Mouse (Mus musculus) heart, postnatal 0 days (tissue): ENCODE measurements around the gene Abca14. TPM values are rescaled to one million over a fixed set of nuclear protein-coding genes. Genes with fewer than 3 reads are reported as not detected.
A peak's percentile ranks its signal among the peaks of the same experiment; 100 is the strongest.

Experiments
- ATAC-seq: fragments of 200-750 bp; cut with Nextera tagmentation; 2 replicates; pipeline ENCODE4 v1.8.0; 2017; ENCODE audit warnings: low read depth, moderate number of reproducible peaks, moderate library complexity; ENCODE audit not compliant: insufficient read depth
- DNase-seq: peaks from one replicate; pipeline ENCODE4 v3.0.0-alpha.2; 2016; ENCODE audit warnings: low spot score
- H3K27ac ChIP-seq: fragments of 300-500 bp; sonication (generic); 2 replicates; pipeline ENCODE4 v1.5.1; 2014; ENCODE audit warnings: low read depth, mild to moderate bottlenecking
- H3K27me3 ChIP-seq: fragments of 300-500 bp; sonication (generic); 2 replicates; pipeline ENCODE4 v1.6.1; 2014; ENCODE audit warnings: low read length, mixed read lengths; ENCODE audit not compliant: control insufficient read depth, insufficient read depth
- H3K36me3 ChIP-seq: fragments of 300-500 bp; sonication (generic); replicated peaks from 2 replicates; pipeline ENCODE4 v1.6.1; 2014; ENCODE audit warnings: low read length, mixed read lengths; ENCODE audit not compliant: control insufficient read depth, insufficient read depth
- H3K4me1 ChIP-seq: fragments of 300-500 bp; sonication (generic); 2 replicates; pipeline ENCODE4 v1.6.1; 2014; ENCODE audit warnings: antibody characterized with exemption; ENCODE audit not compliant: control insufficient read depth, insufficient read depth
- H3K4me2 ChIP-seq: fragments of 300-500 bp; sonication (generic); 2 replicates; pipeline ENCODE4 v1.6.1; 2014; ENCODE audit warnings: low read depth, mild to moderate bottlenecking, low read length, moderate library complexity
- H3K4me3 ChIP-seq: fragments of 300-500 bp; sonication (generic); 2 replicates; pipeline ENCODE4 v1.5.1; 2014; ENCODE audit warnings: low read depth, low read length
- H3K9ac ChIP-seq: fragments of 300-500 bp; sonication (generic); replicated peaks from 2 replicates; pipeline ENCODE4 v1.6.1; 2014; ENCODE audit warnings: low read depth, low read length, mixed read lengths
- H3K9me3 ChIP-seq: fragments of 300-500 bp; sonication (generic); replicated peaks from 2 replicates; pipeline ENCODE4 v1.6.1; 2016; ENCODE audit warnings: low read length; ENCODE audit not compliant: control insufficient read depth
- CTCF ChIP-seq: IDR thresholded peaks from 2 replicates; pipeline ENCODE4 v1.5.1; 2016; ENCODE audit warnings: antibody characterized with exemption, control low read depth, low read depth
- EP300 ChIP-seq: IDR thresholded peaks from 2 replicates; pipeline ENCODE4 v1.6.1; 2016; ENCODE audit warnings: antibody characterized with exemption, low read depth
- WGBS: fragments of 180-500 bp; shearing (Covaris S2); extraction: QIAGEN DNeasy Blood & Tissue Kit; methylation state at CpG from one replicate; pipeline ENCODE4 v1.1.7; 2014; 5-methylcytosine and 5-hydroxymethylcytosine counted together
- polyA plus RNA-seq: library from polyadenylated mRNA; unstranded; fragments of >200 nt; fragmentation: Nextera tagmentation; extraction: Ambion mirVana; gene quantifications from 2 replicates; pipeline ENCODE4 v1.2.1, GENCODE M21; 2015
- total RNA-seq: library from RNA; depleted of rRNA; stranded (reverse); fragments of >200 nt; gene quantifications from 2 replicates; pipeline ENCODE4 v1.2.3, GENCODE M21; 2014; ENCODE audit warnings: low replicate concordance

Abca14 gene
- total and polyA plus RNA-seq, 2 experiments from 2014 or later, result not detected

GRCm38 (mm10) chr7:120190150-120190665 lies 13.6 kb upstream of the Abca14 start:
- H3K27me3 ChIP-seq, result no peaks in the 10 kb centered on the region
- H3K4me3 ChIP-seq, result no peak overlapping the region
- H3K4me2 ChIP-seq, result no peak overlapping the region
- DNase-seq (peak; percentile 23), ATAC-seq (peak; percentile 67)
- no peak overlapping the region for H3K27ac ChIP-seq
- no peaks in the 10 kb centered on the region; the same call in 1 of the 2 replicates for H3K4me1 ChIP-seq
- WGBS, result 14% methylated on average over 8 of the region's 8 CpGs
- no peaks in the 10 kb centered on the region for H3K9me3 ChIP-seq
- H3K9ac ChIP-seq, result no peak overlapping the region
- no peak for TF ChIP-seq CTCF
- H3K36me3 ChIP-seq, result no peaks in the 10 kb centered on the region

GRCm38 (mm10) chr7:120192207-120192606 lies 11.6 kb upstream of the Abca14 start:
- Histone ChIP-seq H3K9ac (no peak overlapping the region), H3K4me1 (no peaks in the 10 kb centered on the region; the same call in 1 of the 2 replicates), H3K9me3 (no peaks in the 10 kb centered on the region), H3K4me2 (no peak overlapping the region), H3K27ac (no peak overlapping the region), H3K27me3 (no peaks in the 10 kb centered on the region), H3K4me3 (no peak overlapping the region), H3K36me3 (no peaks in the 10 kb centered on the region)
- 43% methylated on average over 3 of the region's 3 CpGs for WGBS
- no peak for ATAC-seq
- TF ChIP-seq CTCF (no peak), EP300 (no peak)
- no peak for DNase-seq

- H3K4me1 ChIP-seq, result no peaks in the 10 kb centered on the region; the same call in 1 of the 2 replicates
- H3K4me2 ChIP-seq, result no peak overlapping the region
- ATAC-seq (no peak), DNase-seq (no peak)
- 74% methylated on average over 6 of the region's 6 CpGs for WGBS
- H3K27ac ChIP-seq, result no peak overlapping the region
- H3K36me3 ChIP-seq, result no peaks in the 10 kb centered on the region
- H3K4me3 ChIP-seq, result no peak overlapping the region
- H3K27me3 ChIP-seq, result no peaks in the 10 kb centered on the region
- no peaks in the 10 kb centered on the region for H3K9me3 ChIP-seq
- no peak overlapping the region for H3K9ac ChIP-seq
- no peak for TF ChIP-seq CTCF
- no peak for TF ChIP-seq EP300
These were observed 10.9 kb upstream of the Abca14 start for GRCm38 (mm10) chr7:120192816-120193215.

GRCm38 (mm10) chr7:120195207-120195606 lies 8.6 kb upstream of the Abca14 start:
- Histone ChIP-seq H3K4me2 (no peak overlapping the region), H3K4me3 (no peak overlapping the region), H3K9ac (no peak overlapping the region), H3K36me3 (no peaks in the 10 kb centered on the region), H3K27ac (no peak overlapping the region), H3K9me3 (no peaks in the 10 kb centered on the region), H3K27me3 (peaks cover 3% of the 10 kb centered on the region; the same call in 1 of the 2 replicates), H3K4me1 (no peaks in the 10 kb centered on the region; the same call in 1 of the 2 replicates)
- no peak for TF ChIP-seq EP300
- no peak for TF ChIP-seq CTCF
- 78% methylated on average over 4 of the region's 4 CpGs for WGBS
- ATAC-seq (no peak), DNase-seq (no peak)

- H3K27ac ChIP-seq, result no peak overlapping the region
- H3K9me3 ChIP-seq, result no peaks in the 10 kb centered on the region
- H3K4me1 ChIP-seq, result peaks cover 10% of the 10 kb centered on the region
- no peak overlapping the region for H3K9ac ChIP-seq
- peak overlapping the region; percentile 23 for H3K4me3 ChIP-seq
- H3K4me2 ChIP-seq, result peak overlapping the region; percentile 40
- no peaks in the 10 kb centered on the region for H3K36me3 ChIP-seq
- H3K27me3 ChIP-seq, result peaks cover 22% of the 10 kb centered on the region
- 3% methylated on average over 14 of the region's 14 CpGs for WGBS
- ATAC-seq (no peak), DNase-seq (no peak)
- TF ChIP-seq EP300 (no peak), CTCF (no peak)
These were observed 2.5 kb upstream of the Abca14 start for GRCm38 (mm10) chr7:120201231-120201744.

- H3K27me3 ChIP-seq, result peaks cover 22% of the 10 kb centered on the region
- H3K9me3 ChIP-seq, result no peaks in the 10 kb centered on the region
- H3K4me3 ChIP-seq, result peak within 1 kb of the TSS; percentile 23
- H3K36me3 ChIP-seq, result no peaks in the 10 kb centered on the region
- DNase-seq (no peak), ATAC-seq (no peak)
- TF ChIP-seq EP300 (no peak), CTCF (no peak)
- H3K9ac ChIP-seq, result no peak within 1 kb of the TSS
- H3K4me2 ChIP-seq, result peak within 1 kb of the TSS; percentile 40
- WGBS, result 3% methylated on average over 26 of the region's 26 CpGs
- peaks cover 10% of the 10 kb centered on the region for H3K4me1 ChIP-seq
- no peak within 1 kb of the TSS for H3K27ac ChIP-seq
These were observed 2.0 kb upstream of the Abca14 start, which contains the start of gene Crym for GRCm38 (mm10) chr7:120201771-120202170. Gene Crym (minus strand): TSS chr7:120202111.
